12 mouse cellular contexts compared by ENCODE assay signal in genomic region chr1:75833071-75833830, GRCm38 (mm10).
DNase-seq lines count a peak whose midpoint lies in the region; ATAC-seq lines count a peak whose summit lies in the region.
"Had no signal": no experiment of that assay in that cellular context is flagged by ENCODE, and none has a peak within 500 bp of the region (broad histone marks: within the 10 kb centered on the region; RNA-seq: fewer than 3 reads in every experiment).

No protein-coding gene starts in this region.

- H3K27ac ChIP-seq in hindbrain, embryonic 12.5 days = peak overlapping the region; percentile 40; the same call in 1 of the 2 replicates
- no peak overlapping the region for H3K27ac ChIP-seq in hindbrain, embryonic 16.5 days (ENCODE audit: low read depth, low read length)
- peak overlapping the region; percentile 68 for H3K27ac ChIP-seq in embryonic facial prominence, embryonic 15.5 days (replicated peaks)
- peak overlapping the region; percentile 79 for H3K27ac ChIP-seq in limb, embryonic 15.5 days
- H3K27ac ChIP-seq: heart, embryonic 10.5 days; liver, embryonic 14.5 days had no signal

- ATAC-seq in hindbrain, embryonic 12.5 days (ENCODE audit: low FRiP score) = no peak
- ATAC-seq in hindbrain, embryonic 16.5 days = no peak
- peak; percentile 75 for ATAC-seq in embryonic facial prominence, embryonic 15.5 days (ENCODE audit: insufficient number of reproducible peaks, low FRiP score, low TSS enrichment, low read depth)
- ATAC-seq in limb, embryonic 15.5 days (ENCODE audit: insufficient number of reproducible peaks, low FRiP score, low TSS enrichment, low read depth) = peak; percentile 74

- 51% methylated on average over 12 of the region's 12 CpGs for WGBS in hindbrain, embryonic 12.5 days
- WGBS in hindbrain, embryonic 16.5 days = 52% methylated on average over 12 of the region's 12 CpGs
- 5% methylated on average over 12 of the region's 12 CpGs for WGBS in embryonic facial prominence, embryonic 15.5 days
- 10% methylated on average over 12 of the region's 12 CpGs for WGBS in limb, embryonic 15.5 days

- no peaks in the 10 kb centered on the region for H3K9me3 ChIP-seq in hindbrain, embryonic 12.5 days (replicated peaks)
- H3K9me3 ChIP-seq in hindbrain, embryonic 16.5 days (ENCODE audit: control insufficient read depth, low read length) = no peaks in the 10 kb centered on the region
- 0 out of 2 replicates have a peak, but pooled peaks cover 3% of the 10 kb centered on the region for H3K9me3 ChIP-seq in embryonic facial prominence, embryonic 15.5 days (replicated peaks)
- H3K9me3 ChIP-seq in limb, embryonic 15.5 days = no peaks in the 10 kb centered on the region
- H3K9me3 ChIP-seq: heart, embryonic 10.5 days had no signal

- H3K4me3 ChIP-seq in hindbrain, embryonic 12.5 days = no peak overlapping the region
- no peak overlapping the region for H3K4me3 ChIP-seq in hindbrain, embryonic 16.5 days (ENCODE audit: low read length)
- H3K4me3 ChIP-seq in embryonic facial prominence, embryonic 15.5 days (replicated peaks) = 0 out of 2 replicates have a peak overlapping the region, but pooled peaks have one; percentile 5
- no peak overlapping the region for H3K4me3 ChIP-seq in limb, embryonic 15.5 days
- H3K4me3 ChIP-seq: heart, embryonic 10.5 days had no signal

- no peaks in the 10 kb centered on the region for H3K4me1 ChIP-seq in hindbrain, embryonic 12.5 days
- peaks cover 3% of the 10 kb centered on the region; the same call in 1 of the 2 replicates for H3K4me1 ChIP-seq in hindbrain, embryonic 16.5 days (ENCODE audit: control insufficient read depth, insufficient read depth, low read depth, low read length)
- peaks cover 11% of the 10 kb centered on the region; the same call in 1 of the 2 replicates for H3K4me1 ChIP-seq in embryonic facial prominence, embryonic 15.5 days
- H3K4me1 ChIP-seq in limb, embryonic 15.5 days = peaks cover 24% of the 10 kb centered on the region
- H3K4me1 ChIP-seq: heart, embryonic 10.5 days had no signal

- H3K9ac ChIP-seq in hindbrain, embryonic 12.5 days = no peak overlapping the region
- no peak overlapping the region for H3K9ac ChIP-seq in hindbrain, embryonic 16.5 days (ENCODE audit: low read depth, low read length)
- H3K9ac ChIP-seq in embryonic facial prominence, embryonic 15.5 days = no peak overlapping the region
- H3K9ac ChIP-seq in limb, embryonic 15.5 days = no peak overlapping the region
- H3K9ac ChIP-seq: liver, embryonic 14.5 days had no signal

- H3K36me3 ChIP-seq in hindbrain, embryonic 12.5 days = no peaks in the 10 kb centered on the region
- no peaks in the 10 kb centered on the region for H3K36me3 ChIP-seq in hindbrain, embryonic 16.5 days (ENCODE audit: control insufficient read depth, insufficient read depth, low read length)
- no peaks in the 10 kb centered on the region for H3K36me3 ChIP-seq in embryonic facial prominence, embryonic 15.5 days
- no peaks in the 10 kb centered on the region for H3K36me3 ChIP-seq in limb, embryonic 15.5 days
- H3K36me3 ChIP-seq: heart, embryonic 10.5 days had no signal

- H3K27me3 ChIP-seq in hindbrain, embryonic 12.5 days = no peaks in the 10 kb centered on the region
- H3K27me3 ChIP-seq in hindbrain, embryonic 16.5 days (replicated peaks; ENCODE audit: control insufficient read depth, insufficient read depth, low read length) = no peaks in the 10 kb centered on the region
- H3K27me3 ChIP-seq in embryonic facial prominence, embryonic 15.5 days = no peaks in the 10 kb centered on the region
- no peaks in the 10 kb centered on the region for H3K27me3 ChIP-seq in limb, embryonic 15.5 days

- H3K4me2 ChIP-seq in hindbrain, embryonic 12.5 days (replicated peaks) = no peak overlapping the region
- H3K4me2 ChIP-seq in hindbrain, embryonic 16.5 days (ENCODE audit: low read length) = no peak overlapping the region
- H3K4me2 ChIP-seq in embryonic facial prominence, embryonic 15.5 days (replicated peaks) = peak overlapping the region; percentile 31
- H3K4me2 ChIP-seq in limb, embryonic 15.5 days = peak overlapping the region; percentile 24

- DNase-seq in embryo, embryonic 11 days = peak; percentile 81
- DNase-seq in right cerebral cortex, postnatal 25 days = no peak
- DNase-seq in spleen, postnatal 36 days (ENCODE audit: low spot score in 2 of 2) = no peak
- DNase-seq: cerebellum, adult 8-10 months; kidney, postnatal 36 days; thymus, postnatal 25 days had no signal

Comparison
In these comparisons a context has a peak if more than half of its experiments do, and no peak if none do; other contexts are left out.
1. ATAC-seq: peak in embryonic facial prominence, embryonic 15.5 days (single experiment) and limb, embryonic 15.5 days (single experiment); none in hindbrain, embryonic 12.5 days (single experiment) and hindbrain, embryonic 16.5 days (single experiment).
2. H3K4me2 ChIP-seq: peak in embryonic facial prominence, embryonic 15.5 days (single experiment) and limb, embryonic 15.5 days (single experiment); none in hindbrain, embryonic 12.5 days (single experiment) and hindbrain, embryonic 16.5 days (single experiment).